Mouse (Mus musculus): ENCODE measurements at regions not wholly inside any gene's neighbourhood (a gene's known extent, or its start where the extent isn't known, plus 50 kb on each side); places are given as distances from the start of the nearest gene placed in this dataset.

DNA sequence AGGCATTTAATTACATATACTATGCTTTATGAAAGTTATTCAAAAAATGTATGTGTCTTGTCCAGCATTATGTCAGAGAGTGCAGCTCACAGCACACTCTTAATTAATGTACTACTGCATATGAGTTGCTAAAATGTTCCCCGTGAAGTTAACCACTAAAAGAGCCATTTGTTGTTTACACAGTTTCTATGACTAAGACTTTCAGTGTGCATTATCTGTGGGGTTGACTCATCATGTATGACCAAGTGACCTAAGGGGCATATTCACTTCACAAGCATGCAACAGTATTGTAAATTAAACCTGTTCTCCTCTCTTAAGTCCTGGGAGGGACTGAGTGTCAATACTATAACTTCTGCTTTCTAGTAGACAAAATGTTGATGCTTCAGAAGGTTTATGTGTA is 276.2 kb downstream of the Pax1 start:
- no peak for ATAC-seq (ENCODE audit: low read depth)
- H3K9me3 ChIP-seq (ENCODE audit: control insufficient read depth, low read length): no peaks in the 10 kb centered on the region
- H3K4me2 ChIP-seq (ENCODE audit: low read depth, low read length): no peak overlapping the region
- no peaks in the 10 kb centered on the region for H3K27me3 ChIP-seq (ENCODE audit: control insufficient read depth, insufficient read depth, low read depth, low read length)
- H3K27ac ChIP-seq (ENCODE audit: low read length): no peak overlapping the region
- H3K9ac ChIP-seq (ENCODE audit: low read length): no peak overlapping the region
- H3K4me1 ChIP-seq (replicated peaks; ENCODE audit: control insufficient read depth, insufficient read depth, low read length): no peaks in the 10 kb centered on the region
- no peaks in the 10 kb centered on the region for H3K36me3 ChIP-seq (ENCODE audit: control insufficient read depth, insufficient read depth, low read length)
- no peak overlapping the region for H3K4me3 ChIP-seq (ENCODE audit: low read length)
- WGBS: 54% methylated on average over 1 of the region's 1 CpGs

DNA sequence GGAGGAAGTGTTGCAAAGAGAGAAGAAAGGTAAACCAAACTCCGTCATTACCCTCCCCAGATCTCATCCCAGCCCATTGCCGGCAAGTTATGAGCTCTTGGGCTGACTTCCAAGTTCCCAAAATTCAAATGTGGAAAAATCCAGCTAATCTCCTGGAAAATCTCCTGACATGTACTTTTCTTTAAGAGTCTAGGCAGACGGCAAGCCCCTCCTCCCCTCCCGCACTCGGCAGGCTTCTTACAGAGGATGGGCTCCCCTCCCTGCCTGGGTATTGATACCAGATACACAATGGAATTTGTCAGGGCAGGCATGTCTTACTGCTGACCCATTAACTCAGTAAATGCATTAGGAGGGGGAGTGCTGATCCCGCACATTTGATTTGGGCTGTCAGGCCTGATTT is 271.0 kb downstream of the Pax1 start:
- H3K36me3 ChIP-seq (ENCODE audit: control insufficient read depth, insufficient read depth, low read length): no peaks in the 10 kb centered on the region
- ATAC-seq (ENCODE audit: low read depth): no peak
- 53% methylated on average over 6 of the region's 6 CpGs for WGBS
- no peak overlapping the region for H3K27ac ChIP-seq (ENCODE audit: low read length)
- H3K4me2 ChIP-seq (ENCODE audit: low read depth, low read length): no peak overlapping the region
- no peaks in the 10 kb centered on the region for H3K27me3 ChIP-seq (ENCODE audit: control insufficient read depth, insufficient read depth, low read depth, low read length)
- H3K4me3 ChIP-seq (ENCODE audit: low read length): no peak overlapping the region
- no peaks in the 10 kb centered on the region for H3K9me3 ChIP-seq (ENCODE audit: control insufficient read depth, low read length)
- no peaks in the 10 kb centered on the region for H3K4me1 ChIP-seq (replicated peaks; ENCODE audit: control insufficient read depth, insufficient read depth, low read length)
- no peak overlapping the region for H3K9ac ChIP-seq (ENCODE audit: low read length)

DNA sequence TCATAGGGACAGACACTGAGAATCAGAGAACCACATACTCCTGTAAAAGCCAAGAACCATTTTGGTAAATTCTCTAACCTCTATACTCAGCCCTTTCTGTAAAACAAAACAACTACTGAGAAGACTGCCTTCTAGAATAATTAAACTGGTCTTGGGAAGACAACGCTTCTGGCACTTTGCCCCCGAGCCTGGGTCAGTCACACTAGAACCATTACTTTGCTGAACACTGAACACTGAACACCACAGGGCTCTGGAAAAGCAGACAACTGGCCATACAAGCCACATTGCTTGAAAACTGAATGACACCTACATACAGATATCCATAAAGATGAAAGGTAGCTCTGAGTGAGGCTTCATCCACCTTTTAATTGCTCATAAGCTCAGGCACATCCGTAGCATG is 268.0 kb downstream of the Pax1 start:
- Histone ChIP-seq H3K4me1 (replicated peaks; ENCODE audit: control insufficient read depth, insufficient read depth, low read length) (no peaks in the 10 kb centered on the region), H3K27me3 (ENCODE audit: control insufficient read depth, insufficient read depth, low read depth, low read length) (no peaks in the 10 kb centered on the region), H3K36me3 (ENCODE audit: control insufficient read depth, insufficient read depth, low read length) (no peaks in the 10 kb centered on the region), H3K4me3 (ENCODE audit: low read length) (no peak overlapping the region), H3K9ac (ENCODE audit: low read length) (no peak overlapping the region), H3K27ac (ENCODE audit: low read length) (no peak overlapping the region), H3K4me2 (ENCODE audit: low read depth, low read length) (no peak overlapping the region), H3K9me3 (ENCODE audit: control insufficient read depth, low read length) (no peaks in the 10 kb centered on the region)
- no peak for ATAC-seq (ENCODE audit: low read depth)
- WGBS: 75% methylated on average over 3 of the region's 3 CpGs

DNA sequence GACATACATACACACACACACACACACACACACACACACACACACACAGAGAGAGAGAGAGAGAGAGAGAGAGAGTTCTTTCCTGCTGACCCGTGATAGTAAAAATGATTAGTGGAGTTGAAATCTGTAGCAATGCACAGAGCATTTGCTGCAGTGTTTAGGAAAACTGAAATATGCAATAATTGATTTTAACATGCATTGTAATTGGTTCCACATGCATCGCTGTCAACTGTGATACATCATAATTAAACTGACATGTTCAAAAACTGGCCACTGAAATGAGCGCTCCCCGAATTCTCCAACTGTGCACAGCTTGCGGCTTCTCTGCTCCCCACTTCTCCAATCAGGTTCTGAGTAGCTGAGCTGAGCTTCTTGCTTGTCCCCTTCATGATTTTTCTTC is 265.4 kb downstream of the Pax1 start:
- Histone ChIP-seq H3K9ac (ENCODE audit: low read length) (no peak overlapping the region), H3K4me2 (ENCODE audit: low read depth, low read length) (no peak overlapping the region), H3K27me3 (ENCODE audit: control insufficient read depth, insufficient read depth, low read depth, low read length) (no peaks in the 10 kb centered on the region), H3K36me3 (ENCODE audit: control insufficient read depth, insufficient read depth, low read length) (no peaks in the 10 kb centered on the region), H3K27ac (ENCODE audit: low read length) (no peak overlapping the region), H3K4me1 (replicated peaks; ENCODE audit: control insufficient read depth, insufficient read depth, low read length) (no peaks in the 10 kb centered on the region), H3K4me3 (ENCODE audit: low read length) (no peak overlapping the region), H3K9me3 (ENCODE audit: control insufficient read depth, low read length) (no peaks in the 10 kb centered on the region)
- no peak for ATAC-seq (ENCODE audit: low read depth)
- WGBS: 78% methylated on average over 5 of the region's 5 CpGs

DNA sequence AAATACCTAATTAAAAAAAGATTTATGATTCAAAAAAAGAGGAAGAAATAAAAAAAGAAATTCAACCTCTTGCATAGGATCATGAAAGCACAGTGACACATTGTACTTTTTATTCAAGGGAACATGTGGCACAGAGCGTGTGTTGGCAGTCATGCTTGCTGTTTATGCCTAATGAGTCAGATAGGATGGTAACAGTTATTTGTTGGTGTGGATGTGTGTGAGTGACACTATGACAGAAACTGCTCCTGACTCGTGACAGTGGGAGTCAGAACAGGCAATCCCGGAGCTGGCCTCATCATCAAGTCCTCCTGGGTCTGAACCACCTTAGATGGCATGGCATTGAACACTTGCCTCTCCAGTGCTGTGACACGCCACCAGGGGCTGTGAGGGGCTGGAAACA is 261.4 kb downstream of the Pax1 start:
- Histone ChIP-seq H3K27me3 (ENCODE audit: control insufficient read depth, insufficient read depth, low read depth, low read length) (no peaks in the 10 kb centered on the region), H3K36me3 (ENCODE audit: control insufficient read depth, insufficient read depth, low read length) (no peaks in the 10 kb centered on the region), H3K4me1 (replicated peaks; ENCODE audit: control insufficient read depth, insufficient read depth, low read length) (no peaks in the 10 kb centered on the region), H3K4me2 (ENCODE audit: low read depth, low read length) (no peak overlapping the region), H3K9me3 (ENCODE audit: control insufficient read depth, low read length) (no peaks in the 10 kb centered on the region), H3K4me3 (ENCODE audit: low read length) (no peak overlapping the region), H3K9ac (ENCODE audit: low read length) (no peak overlapping the region), H3K27ac (ENCODE audit: low read length) (no peak overlapping the region)
- 78% methylated on average over 4 of the region's 4 CpGs for WGBS
- ATAC-seq (ENCODE audit: low read depth): no peak

DNA sequence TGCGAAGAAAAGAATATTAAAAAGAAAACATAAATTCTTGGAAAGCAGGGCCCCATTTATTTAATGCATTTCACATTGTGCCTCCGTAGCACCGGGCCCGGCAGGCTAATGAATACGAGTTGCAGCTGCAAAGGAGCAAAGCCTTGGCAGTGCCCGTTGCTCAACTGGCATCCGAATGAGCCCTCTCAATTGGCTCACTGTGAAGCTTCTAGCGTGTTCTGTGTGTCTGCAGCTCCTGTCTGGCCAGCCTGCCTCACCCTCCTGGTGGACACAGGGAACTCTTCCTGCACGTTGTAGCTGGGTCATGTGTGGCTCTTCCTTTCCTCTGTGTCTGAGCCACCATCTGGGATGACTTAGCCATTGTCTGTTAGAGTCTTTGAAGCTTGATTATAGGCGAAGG is 256.1 kb downstream of the Pax1 start:
- Histone ChIP-seq H3K27me3 (ENCODE audit: control insufficient read depth, insufficient read depth, low read depth, low read length) (no peaks in the 10 kb centered on the region), H3K9me3 (ENCODE audit: control insufficient read depth, low read length) (no peaks in the 10 kb centered on the region), H3K9ac (ENCODE audit: low read length) (no peak overlapping the region), H3K4me2 (ENCODE audit: low read depth, low read length) (no peak overlapping the region), H3K4me3 (ENCODE audit: low read length) (no peak overlapping the region), H3K27ac (ENCODE audit: low read length) (no peak overlapping the region), H3K36me3 (ENCODE audit: control insufficient read depth, insufficient read depth, low read length) (no peaks in the 10 kb centered on the region), H3K4me1 (replicated peaks; ENCODE audit: control insufficient read depth, insufficient read depth, low read length) (no peaks in the 10 kb centered on the region)
- 73% methylated on average over 10 of the region's 10 CpGs for WGBS
- ATAC-seq (ENCODE audit: low read depth): no peak

DNA sequence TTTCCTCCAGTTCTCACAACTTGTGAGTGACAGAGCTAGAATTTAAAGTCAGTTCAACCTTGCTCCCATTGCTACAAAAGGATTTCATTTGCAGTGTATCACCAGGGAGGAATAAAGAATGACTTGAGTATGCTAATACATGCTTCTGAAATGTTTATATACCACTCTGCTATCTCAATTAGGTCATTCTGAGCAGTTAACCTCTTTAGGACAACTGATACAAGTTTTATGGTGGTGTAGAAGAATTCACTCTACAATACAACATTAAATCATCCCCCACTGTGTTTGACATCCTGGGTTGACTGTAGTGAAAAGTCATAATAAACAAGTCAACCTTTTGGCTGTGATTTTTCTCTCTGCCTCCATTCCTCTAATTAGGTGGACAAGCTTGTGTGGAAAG is 248.6 kb downstream of the Pax1 start:
- Histone ChIP-seq H3K27ac (ENCODE audit: low read length) (no peak overlapping the region), H3K9ac (ENCODE audit: low read length) (no peak overlapping the region), H3K27me3 (ENCODE audit: control insufficient read depth, insufficient read depth, low read depth, low read length) (no peaks in the 10 kb centered on the region), H3K4me1 (replicated peaks; ENCODE audit: control insufficient read depth, insufficient read depth, low read length) (no peaks in the 10 kb centered on the region), H3K4me2 (ENCODE audit: low read depth, low read length) (no peak overlapping the region), H3K9me3 (ENCODE audit: control insufficient read depth, low read length) (no peaks in the 10 kb centered on the region), H3K4me3 (ENCODE audit: low read length) (no peak overlapping the region), H3K36me3 (ENCODE audit: control insufficient read depth, insufficient read depth, low read length) (no peaks in the 10 kb centered on the region)
- ATAC-seq (ENCODE audit: low read depth): no peak

DNA sequence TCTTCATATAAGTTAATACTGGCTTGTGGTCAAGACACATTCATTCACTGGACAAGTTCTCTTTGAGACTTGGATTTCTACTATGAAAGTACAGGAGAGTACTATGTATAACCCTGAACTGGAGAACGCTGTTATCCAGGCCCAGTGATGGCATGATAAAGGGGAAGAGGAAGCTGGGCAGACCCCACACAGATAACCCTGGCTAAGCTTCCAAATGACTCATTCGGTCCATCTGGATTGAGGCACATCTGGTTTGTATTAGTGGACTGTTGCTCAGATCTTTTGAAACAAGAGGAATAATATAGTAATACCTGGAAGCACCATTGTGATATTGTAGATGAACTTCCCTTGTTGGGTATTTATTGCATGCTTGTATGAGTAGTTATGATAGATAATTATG is 239.9 kb downstream of the Pax1 start:
- no peak overlapping the region for H3K4me3 ChIP-seq (ENCODE audit: low read length)
- no peaks in the 10 kb centered on the region for H3K9me3 ChIP-seq (ENCODE audit: control insufficient read depth, low read length)
- H3K27me3 ChIP-seq (ENCODE audit: control insufficient read depth, insufficient read depth, low read depth, low read length): no peaks in the 10 kb centered on the region
- no peak overlapping the region for H3K27ac ChIP-seq (ENCODE audit: low read length)
- H3K4me2 ChIP-seq (ENCODE audit: low read depth, low read length): no peak overlapping the region
- no peaks in the 10 kb centered on the region for H3K36me3 ChIP-seq (ENCODE audit: control insufficient read depth, insufficient read depth, low read length)
- no peak overlapping the region for H3K9ac ChIP-seq (ENCODE audit: low read length)
- no peaks in the 10 kb centered on the region for H3K4me1 ChIP-seq (replicated peaks; ENCODE audit: control insufficient read depth, insufficient read depth, low read length)
- WGBS: 36% methylated on average over 2 of the region's 2 CpGs
- ATAC-seq (ENCODE audit: low read depth): no peak

DNA sequence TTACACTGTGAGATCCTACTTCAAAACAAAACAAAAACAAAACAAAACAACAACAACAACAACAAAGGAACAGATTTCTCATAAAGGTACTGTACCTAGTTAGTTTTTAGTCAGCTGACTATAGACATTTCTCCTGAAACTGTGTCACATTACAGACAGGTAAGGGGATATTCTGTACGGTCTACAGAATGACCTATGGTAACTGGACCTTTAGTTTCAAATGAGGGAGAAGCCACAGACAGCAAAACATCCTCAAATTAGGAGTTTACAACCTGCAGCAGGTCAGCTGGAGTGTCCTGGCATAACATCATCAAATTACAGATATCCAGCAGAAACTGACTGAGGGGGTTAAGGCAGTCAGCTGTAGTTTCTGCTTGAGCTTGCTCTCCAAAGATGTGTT is 210.7 kb downstream of the Pax1 start:
- H3K9me3 ChIP-seq (ENCODE audit: control insufficient read depth, low read length): no peaks in the 10 kb centered on the region

DNA sequence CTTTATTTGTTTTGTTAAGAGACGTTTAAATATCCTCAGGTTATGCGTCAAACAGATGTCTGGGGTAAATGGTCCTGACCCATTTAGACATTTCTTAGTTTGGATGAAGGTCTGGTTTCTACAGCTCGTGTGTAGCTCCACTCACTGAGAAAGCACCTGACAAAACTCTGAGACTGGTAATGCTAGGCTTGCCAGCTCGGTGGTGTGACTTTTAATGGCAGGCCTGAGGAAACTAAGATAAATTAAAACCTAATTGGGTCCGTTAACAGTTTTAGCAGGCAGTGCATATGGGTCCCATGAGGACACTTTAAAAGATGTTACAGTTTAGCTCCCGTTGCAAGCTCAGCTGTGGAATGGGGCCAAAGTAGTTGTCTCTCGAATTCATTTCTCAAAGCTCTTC is 199.5 kb downstream of the Pax1 start:
- Histone ChIP-seq H3K27me3 (ENCODE audit: control insufficient read depth, insufficient read depth, low read depth, low read length) (no peaks in the 10 kb centered on the region), H3K4me1 (replicated peaks; ENCODE audit: control insufficient read depth, insufficient read depth, low read length) (no peaks in the 10 kb centered on the region), H3K9me3 (ENCODE audit: control insufficient read depth, low read length) (no peaks in the 10 kb centered on the region), H3K36me3 (ENCODE audit: control insufficient read depth, insufficient read depth, low read length) (no peaks in the 10 kb centered on the region), H3K9ac (ENCODE audit: low read length) (no peak overlapping the region), H3K27ac (ENCODE audit: low read length) (no peak overlapping the region), H3K4me2 (ENCODE audit: low read depth, low read length) (no peak overlapping the region), H3K4me3 (ENCODE audit: low read length) (no peak overlapping the region)
- 49% methylated on average over 7 of the region's 7 CpGs for WGBS
- ATAC-seq (ENCODE audit: low read depth): no peak

More for the DNA sequence above, 210.7 kb downstream of the Pax1 start:
- no peaks in the 10 kb centered on the region for H3K4me1 ChIP-seq (replicated peaks; ENCODE audit: control insufficient read depth, insufficient read depth, low read length)
- no peak overlapping the region for H3K9ac ChIP-seq (ENCODE audit: low read length)
- H3K36me3 ChIP-seq (ENCODE audit: control insufficient read depth, insufficient read depth, low read length): no peaks in the 10 kb centered on the region
- no peak overlapping the region for H3K4me3 ChIP-seq (ENCODE audit: low read length)
- WGBS: 79% methylated on average over 1 of the region's 1 CpGs
- H3K27me3 ChIP-seq (ENCODE audit: control insufficient read depth, insufficient read depth, low read depth, low read length): no peaks in the 10 kb centered on the region
- H3K4me2 ChIP-seq (ENCODE audit: low read depth, low read length): no peak overlapping the region
- no peak overlapping the region for H3K27ac ChIP-seq (ENCODE audit: low read length)
- ATAC-seq (ENCODE audit: low read depth): no peak
